Mouse (Mus musculus) thymus, adult 2 months (tissue): ENCODE results near the gene Atf1. TPM values are rescaled to one million over a fixed set of nuclear protein-coding genes. Genes with fewer than 3 reads are reported as not detected.

Source experiments
- DNase-seq: peaks from one replicate; pipeline ENCODE4 v3.0.0; 2021
- H3K27ac ChIP-seq: fragments of 200-500 bp; 2 replicates; pipeline ENCODE4 v1.5.1; 2012; ENCODE audit warnings: low read length, control low read depth; ENCODE audit not compliant: control insufficient read depth, insufficient read depth
- H3K27me3 ChIP-seq: fragments of 200-500 bp; 2 replicates; pipeline ENCODE4 v1.6.1; 2012; ENCODE audit warnings: mild to moderate bottlenecking, low read length, moderate library complexity, mixed read lengths; ENCODE audit not compliant: control insufficient read depth, insufficient read depth
- H3K36me3 ChIP-seq: fragments of 200-500 bp; 2 replicates; pipeline ENCODE4 v1.6.1; 2012; ENCODE audit warnings: mild to moderate bottlenecking, low read length, moderate library complexity; ENCODE audit not compliant: control insufficient read depth, insufficient read depth
- H3K4me1 ChIP-seq: fragments of 200-500 bp; replicated peaks from 2 replicates; pipeline ENCODE4 v1.6.1; 2012; ENCODE audit warnings: low read length; ENCODE audit not compliant: control insufficient read depth, insufficient read depth
- H3K4me3 ChIP-seq: fragments of 200-500 bp; 2 replicates; pipeline ENCODE4 v1.5.1; 2012; ENCODE audit warnings: mild to moderate bottlenecking, low read length, control low read depth, moderate library complexity; ENCODE audit not compliant: control insufficient read depth, insufficient read depth
- CTCF ChIP-seq: fragments of 200-500 bp; IDR thresholded peaks from 2 replicates; pipeline ENCODE4 v1.5.1; 2012; ENCODE audit warnings: mild to moderate bottlenecking, control low read depth, low read length, moderate library complexity, borderline replicate concordance; ENCODE audit not compliant: control insufficient read depth, poor library complexity, insufficient read depth; ENCODE audit errors: extremely low read depth
- POLR2A ChIP-seq: fragments of 200-500 bp; IDR thresholded peaks from 2 replicates; pipeline ENCODE4 v1.6.1; 2012; ENCODE audit warnings: mild to moderate bottlenecking, low read length, control low read depth, moderate library complexity; ENCODE audit not compliant: control insufficient read depth, poor library complexity, insufficient read depth; ENCODE audit errors: extremely low read depth
- WGBS: fragments of 180-500 bp; shearing (Covaris S2); methylation state at CpG from one replicate; pipeline ENCODE4 v1.1.7; 2018; 5-methylcytosine and 5-hydroxymethylcytosine counted together
- polyA plus RNA-seq: library from polyadenylated mRNA; depleted of rRNA; stranded (reverse); fragments of >200 nt; gene quantifications from 2 replicates; pipeline ENCODE4 v1.2.3, GENCODE M21; 2012

Gene Atf1
- polyA plus RNA-seq, 1 experiment, result 86.4 TPM

DNA sequence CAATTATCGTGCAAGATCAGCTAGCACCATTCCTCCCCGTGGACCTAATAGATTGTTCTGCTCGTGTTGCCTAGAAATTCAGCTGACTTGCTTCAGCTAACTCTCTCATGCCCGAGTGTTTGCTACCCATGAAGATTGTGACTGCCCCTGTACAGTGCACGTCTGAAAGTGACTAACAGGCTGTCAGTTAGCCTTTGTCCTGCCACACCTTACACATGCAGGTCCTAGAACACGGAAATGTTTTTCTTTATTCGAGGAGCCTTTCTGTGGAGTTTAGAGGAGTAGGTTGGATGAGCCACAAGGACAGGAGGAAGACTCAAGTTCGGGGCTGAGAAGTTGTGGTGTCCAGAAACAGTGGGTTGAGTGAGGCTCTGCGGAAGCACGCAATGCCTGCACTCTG lies 44.1 kb upstream of the Atf1 start:
- no peaks in the 10 kb centered on the region for H3K27me3 ChIP-seq
- H3K4me1 ChIP-seq, result peaks cover 30% of the 10 kb centered on the region
- 97% methylated on average over 10 of the region's 10 CpGs for WGBS
- H3K36me3 ChIP-seq, result peaks cover 13% of the 10 kb centered on the region
- DNase-seq, result no peak
- H3K4me3 ChIP-seq, result no peak overlapping the region
- TF ChIP-seq POLR2A, result no peak
- no peak for TF ChIP-seq CTCF
- H3K27ac ChIP-seq, result no peak overlapping the region

DNA sequence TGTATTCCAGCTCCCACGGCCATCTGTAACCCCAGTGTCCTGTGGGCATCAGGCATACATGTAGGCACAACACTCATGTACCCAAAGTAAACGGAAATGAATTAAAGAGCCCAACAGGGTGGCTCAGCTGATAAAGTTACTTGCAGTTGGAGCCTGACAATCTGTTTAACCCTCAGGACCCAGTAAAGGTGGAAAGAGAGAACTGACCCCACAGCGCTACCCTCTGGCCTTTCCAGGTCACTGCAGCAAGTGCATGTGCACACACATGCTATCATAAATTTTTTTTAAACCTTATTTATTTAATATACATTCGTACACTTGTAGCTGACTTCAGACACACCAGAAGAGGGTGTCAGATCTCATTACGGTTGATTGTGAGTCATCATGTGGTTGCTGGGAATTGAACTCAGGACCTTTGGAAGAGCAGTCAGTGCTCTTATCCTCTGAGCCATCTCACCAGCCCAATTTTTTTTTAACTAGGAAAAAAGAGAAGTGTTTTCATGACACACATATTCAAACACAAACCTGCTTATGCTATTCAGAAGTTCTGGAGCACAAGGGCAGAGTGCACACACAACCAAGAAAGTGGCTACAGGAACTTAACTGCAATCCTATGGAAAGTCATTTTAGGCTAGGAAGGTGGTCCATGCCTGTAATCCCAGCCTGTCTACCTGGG lies 42.7 kb upstream of the Atf1 start:
- 95% methylated on average over 5 of the region's 5 CpGs for WGBS
- TF ChIP-seq CTCF (no peak), POLR2A (no peak)
- Histone ChIP-seq H3K27me3 (no peaks in the 10 kb centered on the region), H3K27ac (no peak overlapping the region), H3K4me3 (no peak overlapping the region), H3K36me3 (peaks cover 16% of the 10 kb centered on the region), H3K4me1 (peaks cover 25% of the 10 kb centered on the region)
- DNase-seq, result no peak

DNA sequence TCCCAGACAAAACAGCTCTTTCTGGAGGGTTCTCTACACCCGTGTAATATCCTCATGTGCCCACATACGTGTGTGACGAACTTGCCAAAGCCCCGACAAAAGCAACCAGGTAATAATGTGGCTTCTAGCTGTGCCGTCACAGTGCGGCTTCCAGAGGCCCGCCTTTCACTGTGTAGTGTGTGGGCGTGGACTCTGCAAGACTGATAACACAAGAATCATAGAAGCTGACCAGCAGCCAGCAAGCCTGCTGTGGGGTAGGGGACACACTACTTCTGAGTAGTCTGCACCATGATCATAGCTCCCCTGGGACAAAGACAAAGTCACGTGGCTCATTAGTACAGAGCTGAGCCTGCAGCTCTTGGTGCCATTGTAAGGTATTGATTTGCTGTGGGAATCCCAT lies 41.4 kb upstream of the Atf1 start:
- no peak for TF ChIP-seq POLR2A
- no peak for TF ChIP-seq CTCF
- peaks cover 14% of the 10 kb centered on the region for H3K4me1 ChIP-seq
- 97% methylated on average over 9 of the region's 9 CpGs for WGBS
- no peak overlapping the region for H3K4me3 ChIP-seq
- H3K36me3 ChIP-seq, result peaks cover 26% of the 10 kb centered on the region
- H3K27me3 ChIP-seq, result no peaks in the 10 kb centered on the region
- no peak overlapping the region for H3K27ac ChIP-seq
- no peak for DNase-seq

DNA sequence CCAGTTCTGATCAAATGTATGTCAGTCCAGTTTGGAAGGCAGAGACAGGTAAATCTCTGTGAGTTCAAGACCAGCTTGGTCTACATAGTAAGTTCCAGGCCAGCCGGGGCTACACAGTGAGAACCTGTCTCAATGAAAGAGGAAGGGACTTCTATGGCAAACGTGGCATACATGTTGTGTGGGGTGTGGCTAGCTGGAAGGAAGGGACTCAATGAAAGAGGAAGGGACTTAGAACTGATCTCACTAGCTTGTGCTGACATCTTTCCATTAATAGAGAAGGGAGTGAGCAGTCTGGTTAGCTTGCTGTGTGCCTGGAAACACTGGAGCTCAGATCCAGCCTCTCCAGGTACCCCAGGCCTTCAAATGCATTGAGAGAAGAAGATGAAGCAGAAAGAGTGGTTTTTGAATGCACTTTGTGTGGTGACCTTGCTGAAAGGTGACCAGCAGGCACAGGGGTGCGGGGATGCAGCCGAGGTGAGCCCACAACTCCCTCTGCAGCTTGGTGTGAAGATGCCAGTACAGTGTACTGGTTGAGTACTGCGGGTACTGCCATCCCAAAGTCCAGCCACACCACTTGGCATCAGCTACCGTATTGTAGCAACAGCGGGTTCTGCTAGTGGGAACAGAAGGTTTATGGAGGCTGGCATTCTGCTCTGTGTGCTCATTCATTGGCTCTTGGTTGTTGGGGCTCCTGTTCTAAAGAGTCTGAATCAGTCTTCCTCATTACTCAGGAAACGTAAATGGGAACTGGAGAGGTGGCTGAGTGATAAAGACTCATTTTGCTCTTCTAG lies 40.5 kb upstream of the Atf1 start:
- Histone ChIP-seq H3K4me1 (peaks cover 6% of the 10 kb centered on the region), H3K36me3 (peaks cover 34% of the 10 kb centered on the region), H3K27ac (no peak overlapping the region), H3K27me3 (no peaks in the 10 kb centered on the region), H3K4me3 (no peak overlapping the region)
- no peak for TF ChIP-seq POLR2A
- no peak for TF ChIP-seq CTCF
- 89% methylated on average over 8 of the region's 8 CpGs for WGBS
- DNase-seq, result no peak

DNA sequence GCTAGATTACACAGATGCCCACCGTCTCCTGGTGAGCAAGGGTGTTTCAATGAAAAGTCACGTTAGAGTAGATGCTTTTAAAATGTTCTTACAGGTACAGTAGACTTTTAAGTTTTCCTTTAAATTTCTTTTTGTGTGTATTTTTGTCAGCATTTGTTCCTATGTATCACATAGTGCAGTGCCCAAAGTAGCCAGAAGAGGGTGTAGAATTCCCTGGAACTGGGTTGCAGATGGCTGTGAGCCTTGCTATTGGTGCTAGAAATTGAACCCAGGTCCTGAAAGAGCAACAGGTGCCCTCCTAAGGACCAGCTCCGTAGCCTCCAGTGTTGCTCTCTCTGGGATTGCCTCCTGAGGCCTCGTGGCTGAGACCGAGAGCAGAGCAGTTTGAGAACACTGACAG lies 39.1 kb upstream of the Atf1 start:
- H3K4me3 ChIP-seq, result no peak overlapping the region
- no peak overlapping the region for H3K27ac ChIP-seq
- TF ChIP-seq CTCF (0 out of 2 replicates have a peak, but pooled peaks have one; percentile 28), POLR2A (no peak)
- DNase-seq, result no peak
- 94% methylated on average over 5 of the region's 5 CpGs for WGBS
- H3K36me3 ChIP-seq, result peaks cover 34% of the 10 kb centered on the region
- H3K27me3 ChIP-seq, result no peaks in the 10 kb centered on the region
- no peaks in the 10 kb centered on the region for H3K4me1 ChIP-seq

DNA sequence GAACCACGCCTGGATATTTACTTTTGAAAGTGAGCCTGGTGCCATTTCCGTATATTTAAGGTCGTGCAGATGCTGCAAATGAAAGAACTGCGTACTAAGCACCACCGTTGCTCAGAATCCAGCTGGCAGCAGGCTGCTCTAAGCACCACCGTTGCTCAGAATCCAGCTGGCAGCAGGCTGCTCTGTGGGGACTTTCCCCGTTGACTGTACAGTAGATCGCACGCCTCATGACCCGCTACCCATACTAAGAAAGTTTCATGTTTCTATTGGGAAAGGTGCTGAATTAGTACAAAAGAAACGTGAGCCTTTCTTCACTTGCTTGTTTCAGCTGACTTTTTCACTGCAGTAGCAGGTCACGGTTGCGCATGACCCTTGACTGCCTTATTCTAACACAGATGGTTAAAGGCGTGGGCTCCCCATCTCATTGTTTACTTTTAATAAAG lies 38.6 kb upstream of the Atf1 start:
- WGBS, result 89% methylated on average over 14 of the region's 14 CpGs
- Histone ChIP-seq H3K27me3 (no peaks in the 10 kb centered on the region), H3K27ac (no peak overlapping the region), H3K36me3 (peaks cover 36% of the 10 kb centered on the region), H3K4me3 (no peak overlapping the region), H3K4me1 (no peaks in the 10 kb centered on the region)
- TF ChIP-seq CTCF, result no peak
- TF ChIP-seq POLR2A, result no peak
- DNase-seq, result no peak

DNA sequence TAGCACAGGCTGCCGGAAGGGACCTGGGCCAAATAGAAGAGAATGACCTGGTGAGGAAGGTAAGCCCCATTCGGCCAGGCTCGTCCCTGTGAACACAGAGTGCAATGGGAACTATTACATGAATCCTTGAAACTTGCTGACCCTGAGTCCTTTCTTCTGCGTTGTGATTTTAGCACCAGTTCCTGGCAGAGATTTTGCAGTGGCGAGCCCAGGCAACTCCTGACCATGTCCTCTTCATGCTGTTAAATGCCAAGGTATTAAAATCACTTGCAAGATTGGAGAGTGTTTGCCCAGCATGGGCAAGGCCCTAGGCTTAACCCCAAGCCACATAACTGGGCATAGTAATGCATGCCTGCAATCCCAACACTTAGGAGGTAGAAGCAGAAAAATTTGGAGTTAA lies 37.5 kb upstream of the Atf1 start:
- no peak for DNase-seq
- Histone ChIP-seq H3K36me3 (peaks cover 43% of the 10 kb centered on the region), H3K4me3 (no peak overlapping the region), H3K27me3 (no peaks in the 10 kb centered on the region), H3K4me1 (no peaks in the 10 kb centered on the region), H3K27ac (no peak overlapping the region)
- TF ChIP-seq POLR2A (no peak), CTCF (no peak)
- 96% methylated on average over 5 of the region's 5 CpGs for WGBS
